In the genomic region with DNA sequence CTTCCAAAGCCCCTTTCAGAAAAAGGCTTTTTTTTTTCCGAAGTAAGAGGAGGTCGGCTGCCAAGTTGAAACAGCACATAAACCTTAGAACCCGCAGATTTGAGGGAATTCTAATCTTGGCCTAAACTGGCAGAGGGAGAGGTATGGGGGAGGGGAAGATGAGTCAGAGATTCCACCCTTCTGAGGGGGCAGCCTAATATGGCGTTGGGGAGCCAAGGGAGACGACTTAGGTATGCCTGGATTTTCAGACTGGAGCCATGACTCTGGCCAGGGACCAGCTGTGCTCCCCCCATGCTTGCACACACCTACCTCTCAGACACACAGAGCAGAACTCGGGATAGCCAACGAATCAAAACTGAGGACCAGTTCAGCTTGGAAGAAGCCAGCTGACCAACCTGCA, we compare ENCODE assay signal across 16 mouse cellular contexts.
A peak's percentile ranks its signal among the peaks of the same experiment; 100 is the strongest.
DNase-seq lines count a peak whose midpoint lies in the region; ATAC-seq lines count a peak whose summit lies in the region.
"Had no signal": no experiment of that assay in that cellular context is flagged by ENCODE, and none has a peak within 500 bp of the region (broad histone marks: within the 10 kb centered on the region; RNA-seq: fewer than 3 reads in every experiment).

No protein-coding gene starts in this region.

- 36% methylated on average over 7 of the region's 7 CpGs for WGBS in heart, embryonic 13.5 days
- 61% methylated on average over 7 of the region's 7 CpGs for whole genome bisulfite sequencing in lung, embryonic 16.5 days
- 54% methylated on average over 7 of the region's 7 CpGs for WGBS in stomach, embryonic 16.5 days

- H3K4me1 ChIP-seq in heart, embryonic 13.5 days, result peaks cover 56% of the 10 kb centered on the region
- no peaks in the 10 kb centered on the region; the same call in 1 of the 2 replicates for H3K4me1 ChIP-seq in lung, embryonic 16.5 days (replicated peaks; ENCODE audit: control insufficient read depth, insufficient read depth, low read length)
- peaks cover 3% of the 10 kb centered on the region; the same call in 1 of the 2 replicates for H3K4me1 ChIP-seq in stomach, embryonic 16.5 days (ENCODE audit: control insufficient read depth, insufficient read depth, low read length)
- H3K4me1 ChIP-seq: midbrain, embryonic 13.5 days had no signal

- no peak for ATAC-seq in heart, embryonic 13.5 days (ENCODE audit: extremely low read depth, insufficient number of reproducible peaks, low FRiP score, low TSS enrichment)
- ATAC-seq in lung, embryonic 16.5 days (ENCODE audit: low read depth), result peak; percentile 45; the same call in 1 of the 2 replicates
- ATAC-seq in stomach, embryonic 16.5 days (ENCODE audit: insufficient read depth, low FRiP score), result peak; percentile 88
- ATAC-seq: forebrain, embryonic 16.5 days; midbrain, embryonic 13.5 days had no signal

- H3K36me3 ChIP-seq in heart, embryonic 13.5 days, result no peaks in the 10 kb centered on the region
- H3K36me3 ChIP-seq in lung, embryonic 16.5 days (ENCODE audit: control insufficient read depth, insufficient read depth, low read length), result no peaks in the 10 kb centered on the region
- no peaks in the 10 kb centered on the region for H3K36me3 ChIP-seq in stomach, embryonic 16.5 days (ENCODE audit: control insufficient read depth, insufficient read depth, low read length)
- H3K36me3 ChIP-seq: G1E; hindbrain, embryonic 13.5 days; midbrain, embryonic 13.5 days had no signal

- no peak overlapping the region for H3K4me3 ChIP-seq in heart, embryonic 13.5 days
- H3K4me3 ChIP-seq in lung, embryonic 16.5 days (ENCODE audit: low read length), result no peak overlapping the region
- no peak overlapping the region for H3K4me3 ChIP-seq in stomach, embryonic 16.5 days (replicated peaks; ENCODE audit: low read length)
- H3K4me3 ChIP-seq: hindbrain, embryonic 13.5 days; midbrain, embryonic 13.5 days had no signal

- no peaks in the 10 kb centered on the region for H3K9me3 ChIP-seq in heart, embryonic 13.5 days
- no peaks in the 10 kb centered on the region for H3K9me3 ChIP-seq in lung, embryonic 16.5 days (ENCODE audit: control insufficient read depth, low read length)
- no peaks in the 10 kb centered on the region for H3K9me3 ChIP-seq in stomach, embryonic 16.5 days (replicated peaks; ENCODE audit: control insufficient read depth, low read length)
- H3K9me3 ChIP-seq: hindbrain, embryonic 13.5 days; midbrain, embryonic 13.5 days had no signal

- peak overlapping the region; percentile 84 for H3K27ac ChIP-seq in heart, embryonic 13.5 days (replicated peaks)
- H3K27ac ChIP-seq in lung, embryonic 16.5 days (ENCODE audit: low read length), result no peak overlapping the region
- H3K27ac ChIP-seq in stomach, embryonic 16.5 days (ENCODE audit: low read length), result peak overlapping the region; percentile 5; the same call in 1 of the 2 replicates
- H3K27ac ChIP-seq: hindbrain, embryonic 13.5 days; midbrain, embryonic 13.5 days had no signal

- no peak for DNase-seq in heart, postnatal 14 days
- DNase-seq in lung, postnatal 25 days (ENCODE audit: low spot score), result no peak
- peak; percentile 73 for DNase-seq in fibroblast of lung, adult 2 months (ENCODE audit: low read depth)
- no peak for DNase-seq in left cerebral cortex, postnatal 4 days
- DNase-seq: gastrocnemius, postnatal 14 days; kidney, adult 8-10 months; lung, postnatal 14 days; thymus, postnatal 36 days had no signal

- H3K4me2 ChIP-seq in heart, embryonic 13.5 days, result no peak overlapping the region
- H3K4me2 ChIP-seq in lung, embryonic 16.5 days (ENCODE audit: low read depth, low read length), result no peak overlapping the region
- no peak overlapping the region for H3K4me2 ChIP-seq in stomach, embryonic 16.5 days (ENCODE audit: low read depth, low read length)
- H3K4me2 ChIP-seq: hindbrain, embryonic 13.5 days; liver, embryonic 11.5 days; midbrain, embryonic 13.5 days had no signal

- intact Hi-C loops in heart, postnatal 14 days (cut with DNase I), result no loop called here
- intact Hi-C loops in left cerebral cortex, postnatal 4 days (cut with DNase I), result no loop called here

- no peak overlapping the region; the same call in 1 of the 2 replicates for H3K9ac ChIP-seq in heart, embryonic 13.5 days
- no peak overlapping the region for H3K9ac ChIP-seq in lung, embryonic 16.5 days (ENCODE audit: low read length)
- no peak overlapping the region for H3K9ac ChIP-seq in stomach, embryonic 16.5 days (ENCODE audit: low read length)
- H3K9ac ChIP-seq: hindbrain, embryonic 13.5 days; midbrain, embryonic 13.5 days had no signal

- H3K27me3 ChIP-seq in heart, embryonic 13.5 days (replicated peaks), result no peaks in the 10 kb centered on the region
- no peaks in the 10 kb centered on the region for H3K27me3 ChIP-seq in lung, embryonic 16.5 days (ENCODE audit: control insufficient read depth, insufficient read depth, low read depth, low read length)
- H3K27me3 ChIP-seq in stomach, embryonic 16.5 days (ENCODE audit: control insufficient read depth, insufficient read depth, low read length), result no peaks in the 10 kb centered on the region
- H3K27me3 ChIP-seq: hindbrain, embryonic 13.5 days had no signal
